Mouse (Mus musculus) stomach, adult 2 months (tissue): Measurements from ENCODE around the gene Taf9. TPM values are rescaled to one million over a fixed set of nuclear protein-coding genes. Genes with fewer than 3 reads are reported as not detected.

Source experiments
- polyA plus RNA-seq: library from polyadenylated mRNA; depleted of rRNA; stranded (reverse); fragments of >200 nt; gene quantifications from 2 replicates; pipeline ENCODE4 v1.2.3, GENCODE M21; 2012; rRNA removed

The Taf9 gene
- polyA plus RNA-seq = not detected in 2 replicates

GRCm38 (mm10) chr13:100651439-100652186 is at the start of gene Taf9:
Gene Taf9, plus strand, starts transcription at chr13:100651579.

GRCm38 (mm10) chr13:100616181-100617087 is 34.9 kb upstream of the Taf9 start, which contains the start of gene Marveld2:
Gene Marveld2, minus strand, starts transcription at chr13:100616971.

GRCm38 (mm10) chr13:100650550-100651438 is 585 bp upstream of the Taf9 start, which contains the start of the genes Ak6 and Rad17:
Gene Ak6, plus strand, starts transcription at chr13:100650979.
Gene Rad17, minus strand, starts transcription at chr13:100651051.

GRCm38 (mm10) chr13:100669291-100670022 is 18.1 kb downstream of the Taf9 start, which contains the start of gene Ccdc125:
Gene Ccdc125, plus strand, starts transcription at chr13:100669717.

Other genes starting within 250 kb of the Taf9 start
- gene Naip1, start 198.7 kb upstream of the Taf9 start, polyA plus RNA-seq = 0.03 and 0.23 TPM in 2 replicates
- 4.9 and 13.1 TPM in 2 replicates for gene Gtf2h2, start 159.0 kb upstream of the Taf9 start, polyA plus RNA-seq
- gene Ocln, start 98.9 kb upstream of the Taf9 start, polyA plus RNA-seq = 3.3 and 5.5 TPM in 2 replicates
- 4.3 and 5.3 TPM in 2 replicates for gene Marveld2, start 34.6 kb upstream of the Taf9 start, polyA plus RNA-seq
- gene Ak6, start 600 bp upstream of the Taf9 start, polyA plus RNA-seq = 4.1 and 4.6 TPM in 2 replicates
- gene Rad17, start 528 bp upstream of the Taf9 start, polyA plus RNA-seq = 0.14 and 0.57 TPM in 2 replicates
- 0.24 and 0.35 TPM in 2 replicates for gene Ccdc125, start 18.1 kb downstream of the Taf9 start, polyA plus RNA-seq
- gene Cdk7, start 79.4 kb downstream of the Taf9 start, polyA plus RNA-seq = 3.8 and 5.3 TPM in 2 replicates
- 10.3 and 11.9 TPM in 2 replicates for gene Mrps36, start 93.1 kb downstream of the Taf9 start, polyA plus RNA-seq
- 0.09 TPM in 1 of 2 replicates, not detected in the other for gene Cenph, start 124.3 kb downstream of the Taf9 start, polyA plus RNA-seq
- 2.4 and 3.7 TPM in 2 replicates for gene Ccnb1, start 135.0 kb downstream of the Taf9 start, polyA plus RNA-seq
- gene Slc30a5, start 181.8 kb downstream of the Taf9 start, polyA plus RNA-seq = 5.9 and 6.8 TPM in 2 replicates